Mouse (Mus musculus) lung, embryonic 16.5 days (tissue): ENCODE results near the gene Krcc1. TPM values are rescaled to one million over a fixed set of nuclear protein-coding genes. Genes with fewer than 3 reads are reported as not detected.
"Not testable (repeated sequence)": the region's sequence is repeated elsewhere in the genome, so short reads cannot be mapped to it uniquely, and the experiment has no call there.

Source experiments
- ATAC-seq: fragments of 200-750 bp; cut with Nextera tagmentation; 2 replicates; pipeline ENCODE4 v1.8.0; 2017; ENCODE audit warnings: low read depth, mild to moderate bottlenecking, moderate library complexity
- H3K27ac ChIP-seq: fragments of 300-500 bp; sonication (generic); 2 replicates; pipeline ENCODE4 v1.5.1; 2014; ENCODE audit warnings: mild to moderate bottlenecking, control low read depth, low read length
- H3K27me3 ChIP-seq: fragments of 300-500 bp; sonication (generic); 2 replicates; pipeline ENCODE4 v1.6.1; 2014; ENCODE audit warnings: low read depth, low read length, mixed read lengths; ENCODE audit not compliant: control insufficient read depth, insufficient read depth
- H3K36me3 ChIP-seq: fragments of 300-500 bp; sonication (generic); 2 replicates; pipeline ENCODE4 v1.6.1; 2014; ENCODE audit warnings: low read length; ENCODE audit not compliant: control insufficient read depth, insufficient read depth
- H3K4me1 ChIP-seq: fragments of 300-500 bp; sonication (generic); replicated peaks from 2 replicates; pipeline ENCODE4 v1.6.1; 2014; ENCODE audit warnings: low read length, mixed read lengths; ENCODE audit not compliant: control insufficient read depth, insufficient read depth
- H3K4me2 ChIP-seq: fragments of 300-500 bp; sonication (generic); 2 replicates; pipeline ENCODE4 v1.6.1; 2014; ENCODE audit warnings: low read depth, low read length, control low read depth
- H3K4me3 ChIP-seq: fragments of 300-500 bp; sonication (generic); 2 replicates; pipeline ENCODE4 v1.5.1; 2014; ENCODE audit warnings: mild to moderate bottlenecking, low read length, control low read depth
- H3K9ac ChIP-seq: fragments of 300-500 bp; sonication (generic); 2 replicates; pipeline ENCODE4 v1.6.1; 2014; ENCODE audit warnings: low read length, control low read depth
- H3K9me3 ChIP-seq: fragments of 300-500 bp; sonication (generic); 2 replicates; pipeline ENCODE4 v1.6.1; 2016; ENCODE audit warnings: low read length; ENCODE audit not compliant: control insufficient read depth
- WGBS: fragments of 180-500 bp; shearing (Covaris S2); extraction: QIAGEN DNeasy Blood & Tissue Kit; methylation state at CpG from one replicate; pipeline ENCODE4 v1.1.7; 2014; 5-methylcytosine and 5-hydroxymethylcytosine counted together
- polyA plus RNA-seq: library from polyadenylated mRNA; unstranded; fragments of >200 nt; fragmentation: Nextera tagmentation; extraction: Ambion mirVana; gene quantifications from 2 replicates; pipeline ENCODE4 v1.2.1, GENCODE M21; 2015

The Krcc1 gene
- polyA plus RNA-seq, 1 experiment from 2014 or later: 52.2 TPM

DNA sequence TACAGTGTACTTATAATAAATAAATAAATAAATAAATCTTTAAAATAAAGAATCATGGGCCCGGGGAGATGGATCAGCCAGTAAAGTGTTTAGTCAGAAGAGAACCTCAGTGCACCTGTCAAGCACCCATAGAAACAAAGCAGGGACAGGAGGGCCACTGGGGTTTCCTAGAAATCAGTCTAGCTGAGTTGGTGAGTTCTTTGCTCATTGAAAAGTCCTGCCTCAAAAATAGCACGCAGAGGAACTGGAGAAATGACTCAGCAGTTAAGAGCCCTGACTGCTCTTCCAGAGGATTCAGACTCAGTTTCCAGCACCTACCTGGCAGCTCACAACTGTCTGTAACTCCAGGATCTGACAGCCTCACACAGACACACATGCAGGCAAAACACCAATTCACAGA, 12.9 kb upstream of the Krcc1 start:
- 84% methylated on average over 2 of the region's 2 CpGs for WGBS
- H3K4me1 ChIP-seq: no peaks in the 10 kb centered on the region
- no peak for ATAC-seq
- no peak overlapping the region for H3K9ac ChIP-seq
- no peak overlapping the region for H3K27ac ChIP-seq
- H3K36me3 ChIP-seq: no peaks in the 10 kb centered on the region
- H3K27me3 ChIP-seq: no peaks in the 10 kb centered on the region
- H3K9me3 ChIP-seq: no peaks in the 10 kb centered on the region
- no peak overlapping the region for H3K4me2 ChIP-seq
- no peak overlapping the region for H3K4me3 ChIP-seq

DNA sequence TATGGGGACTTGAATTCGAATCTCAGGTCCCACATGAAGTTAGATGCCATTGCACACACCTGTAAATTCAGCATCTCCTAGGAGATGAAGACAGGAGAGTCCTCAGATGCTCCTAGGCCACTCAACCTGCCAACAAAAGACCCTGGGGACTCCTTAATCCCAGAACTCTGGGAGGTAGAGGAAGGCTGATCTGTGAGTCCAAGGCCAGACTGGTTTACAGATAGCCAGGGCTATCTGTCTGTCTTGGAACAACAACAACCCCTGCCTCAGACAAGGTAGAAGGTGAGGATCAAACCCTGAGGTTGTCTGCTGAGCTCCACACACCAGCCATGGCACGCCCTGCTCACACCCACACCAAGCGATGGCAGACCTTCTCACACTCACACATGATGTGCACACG, 12.3 kb upstream of the Krcc1 start:
- no peak for ATAC-seq
- Histone ChIP-seq H3K4me3 (no peak overlapping the region), H3K4me2 (no peak overlapping the region), H3K9me3 (no peaks in the 10 kb centered on the region), H3K36me3 (no peaks in the 10 kb centered on the region), H3K27me3 (no peaks in the 10 kb centered on the region), H3K4me1 (no peaks in the 10 kb centered on the region), H3K27ac (no peak overlapping the region), H3K9ac (no peak overlapping the region)
- WGBS: 85% methylated on average over 4 of the region's 4 CpGs

DNA sequence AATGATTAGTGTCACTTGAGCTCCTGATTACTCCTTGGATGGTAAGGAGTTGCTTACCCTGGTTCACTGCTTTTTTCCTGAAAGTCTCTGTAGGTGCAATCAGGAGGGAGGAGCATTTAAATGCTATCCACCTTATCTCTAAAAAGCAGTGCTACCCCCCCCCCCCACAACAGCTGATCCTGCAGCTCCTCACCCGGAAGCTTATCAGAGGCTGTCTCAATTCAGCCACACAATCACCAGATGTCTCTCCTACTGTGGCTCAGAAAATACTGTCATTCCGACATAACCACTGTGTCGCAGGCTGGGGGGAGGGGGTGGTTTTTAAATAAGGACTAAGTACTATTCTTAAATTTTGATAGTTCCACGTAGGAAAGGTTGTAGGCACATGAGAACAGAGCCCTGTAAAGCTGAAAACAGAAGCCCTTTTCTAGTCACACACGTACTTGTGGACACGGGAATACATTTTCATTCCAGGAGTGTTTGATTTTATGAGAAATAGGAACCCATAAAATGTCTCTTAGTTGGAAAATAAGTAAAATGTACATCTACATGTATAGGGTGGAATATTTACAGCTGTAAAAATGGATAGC, 11.3 kb upstream of the Krcc1 start:
- no peaks in the 10 kb centered on the region for H3K9me3 ChIP-seq
- no peak overlapping the region for H3K9ac ChIP-seq
- 26% methylated on average over 6 of the region's 6 CpGs for WGBS
- H3K36me3 ChIP-seq: no peaks in the 10 kb centered on the region
- no peaks in the 10 kb centered on the region for H3K4me1 ChIP-seq
- no peak for ATAC-seq
- no peak overlapping the region for H3K4me2 ChIP-seq
- no peaks in the 10 kb centered on the region for H3K27me3 ChIP-seq
- no peak overlapping the region for H3K27ac ChIP-seq
- H3K4me3 ChIP-seq: no peak overlapping the region

GRCm38 (mm10) chr6:71261060-71261459, 10.4 kb upstream of the Krcc1 start:
- Histone ChIP-seq H3K36me3 (no peaks in the 10 kb centered on the region), H3K9me3 (no peaks in the 10 kb centered on the region), H3K27me3 (no peaks in the 10 kb centered on the region), H3K9ac (no peak overlapping the region), H3K4me2 (no peak overlapping the region), H3K4me3 (no peak overlapping the region), H3K4me1 (no peaks in the 10 kb centered on the region), H3K27ac (no peak overlapping the region)
- 45% methylated on average over 3 of the region's 3 CpGs for WGBS
- no peak for ATAC-seq

DNA sequence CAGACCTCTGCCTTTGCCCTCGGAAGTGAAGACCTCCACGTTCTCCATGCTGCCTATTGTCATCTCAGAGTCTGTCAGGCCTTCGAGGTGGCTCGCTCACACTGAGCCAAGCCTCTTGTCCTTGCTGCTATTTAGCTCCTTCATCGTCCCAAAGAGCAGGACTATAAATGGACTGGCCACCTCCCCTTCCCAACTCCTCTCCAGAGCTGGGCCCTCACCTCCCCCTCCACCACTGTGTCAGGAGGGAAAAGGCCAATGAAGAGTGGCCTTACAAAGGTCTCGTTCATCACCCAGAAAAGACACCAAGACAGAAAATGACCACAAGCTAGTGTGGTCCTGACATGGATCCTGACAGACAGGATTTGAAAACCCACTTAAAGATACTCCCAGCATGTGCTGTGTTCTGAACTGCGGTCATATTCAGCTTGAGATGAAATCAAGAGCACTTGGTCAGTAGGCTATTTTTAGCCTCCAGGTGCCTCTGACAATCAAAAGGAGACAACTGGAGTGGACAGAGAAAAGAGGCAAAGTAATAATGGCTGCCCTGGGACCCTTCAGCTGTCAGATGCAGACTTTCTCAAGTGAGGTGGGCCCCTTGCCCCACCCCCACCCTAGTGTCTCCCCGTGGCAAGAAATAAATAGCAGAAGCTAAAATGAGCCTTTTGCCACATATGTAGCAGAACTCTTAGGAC, 9.2 kb upstream of the Krcc1 start:
- H3K36me3 ChIP-seq: no peaks in the 10 kb centered on the region
- ATAC-seq: no peak
- no peak overlapping the region for H3K4me3 ChIP-seq
- H3K27ac ChIP-seq: no peak overlapping the region
- no peaks in the 10 kb centered on the region for H3K9me3 ChIP-seq
- WGBS: 60% methylated on average over 8 of the region's 8 CpGs
- H3K27me3 ChIP-seq: no peaks in the 10 kb centered on the region
- H3K4me2 ChIP-seq: no peak overlapping the region
- no peaks in the 10 kb centered on the region for H3K4me1 ChIP-seq
- no peak overlapping the region for H3K9ac ChIP-seq

DNA sequence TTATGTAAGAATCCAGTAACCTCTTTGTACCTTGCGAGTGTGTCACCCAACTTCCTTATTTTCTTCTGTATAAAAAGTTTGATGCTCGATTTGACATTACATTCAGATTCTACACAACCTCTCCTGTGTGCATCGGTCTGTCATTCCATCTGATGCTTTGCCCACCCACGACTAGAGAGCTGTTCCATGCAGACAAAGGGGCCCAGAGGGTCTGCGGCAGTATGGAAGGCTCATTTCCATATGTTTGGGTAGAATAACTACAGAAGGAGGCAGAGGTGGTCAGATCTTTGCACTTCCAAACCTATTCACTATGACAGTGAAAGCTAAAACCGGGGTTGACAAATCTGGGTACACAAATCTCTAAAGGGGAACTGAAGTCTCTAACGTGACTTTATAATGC, 3.9 kb upstream of the Krcc1 start:
- WGBS: 80% methylated on average over 7 of the region's 7 CpGs
- not testable (repeated sequence) for ATAC-seq, H3K4me3 ChIP-seq, H3K36me3 ChIP-seq, H3K9ac ChIP-seq, H3K4me1 ChIP-seq, H3K4me2 ChIP-seq, H3K27me3 ChIP-seq, H3K27ac ChIP-seq, H3K9me3 ChIP-seq

DNA sequence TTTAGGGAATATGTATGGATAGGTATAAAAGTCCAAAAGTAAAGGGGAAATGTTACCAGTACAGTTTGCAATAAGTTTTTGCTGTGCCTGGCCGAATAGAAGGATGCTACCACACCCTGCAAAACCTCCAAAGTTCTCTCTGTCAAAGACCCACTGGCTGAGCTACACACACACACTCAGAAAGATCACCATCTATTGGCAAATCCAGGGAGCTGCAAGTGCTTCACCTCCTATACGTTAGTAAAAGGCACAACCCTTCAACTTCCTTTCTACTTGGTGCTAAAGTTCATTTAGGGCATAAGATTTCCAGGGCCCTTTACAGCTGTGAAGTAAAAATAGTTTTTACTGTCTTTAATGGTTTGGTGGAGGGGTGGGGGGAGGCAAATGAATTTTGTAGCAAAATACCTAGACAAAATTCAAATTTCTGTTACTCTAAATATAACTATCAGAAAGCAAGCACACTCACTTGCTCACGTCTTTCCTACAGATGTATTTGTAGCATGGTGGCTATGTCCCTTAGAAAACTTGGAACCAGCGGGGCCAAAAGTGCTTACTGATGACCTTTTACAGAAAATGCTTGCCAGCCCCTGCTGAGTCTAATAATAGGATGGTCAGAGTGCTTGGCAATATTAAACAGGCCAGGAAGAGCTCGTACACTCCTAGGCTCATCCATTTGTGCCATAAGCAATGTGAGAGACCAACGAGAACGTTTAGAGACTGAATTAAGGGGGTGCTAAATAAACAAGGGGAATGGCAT, 2.4 kb upstream of the Krcc1 start:
- ATAC-seq: no peak
- Histone ChIP-seq H3K27me3 (no peaks in the 10 kb centered on the region), H3K36me3 (no peaks in the 10 kb centered on the region), H3K9me3 (no peaks in the 10 kb centered on the region), H3K4me2 (no peak overlapping the region), H3K4me3 (no peak overlapping the region), H3K9ac (no peak overlapping the region), H3K27ac (no peak overlapping the region), H3K4me1 (peaks cover 8% of the 10 kb centered on the region)
- 54% methylated on average over 7 of the region's 7 CpGs for WGBS

GRCm38 (mm10) chr6:71269686-71270050, 1.8 kb upstream of the Krcc1 start:
- H3K4me1 ChIP-seq, H3K9ac ChIP-seq, H3K36me3 ChIP-seq, H3K9me3 ChIP-seq, ATAC-seq, H3K27me3 ChIP-seq, H3K4me2 ChIP-seq, H3K4me3 ChIP-seq, H3K27ac ChIP-seq: not testable (repeated sequence)
- WGBS: 92% methylated on average over 6 of the region's 6 CpGs

GRCm38 (mm10) chr6:71270301-71271056, 998 bp upstream of the Krcc1 start:
- Histone ChIP-seq H3K9ac (peak overlapping the region; percentile 37), H3K4me1 (peaks cover 8% of the 10 kb centered on the region), H3K4me3 (peak overlapping the region; percentile 98), H3K4me2 (peak overlapping the region; percentile 84), H3K27me3 (no peaks in the 10 kb centered on the region), H3K36me3 (no peaks in the 10 kb centered on the region), H3K27ac (peak overlapping the region; percentile 88), H3K9me3 (no peaks in the 10 kb centered on the region)
- WGBS: 19% methylated on average over 14 of the region's 14 CpGs
- ATAC-seq: peak; percentile 40
